Mouse (Mus musculus): ENCODE results near the gene Msn.

DNA sequence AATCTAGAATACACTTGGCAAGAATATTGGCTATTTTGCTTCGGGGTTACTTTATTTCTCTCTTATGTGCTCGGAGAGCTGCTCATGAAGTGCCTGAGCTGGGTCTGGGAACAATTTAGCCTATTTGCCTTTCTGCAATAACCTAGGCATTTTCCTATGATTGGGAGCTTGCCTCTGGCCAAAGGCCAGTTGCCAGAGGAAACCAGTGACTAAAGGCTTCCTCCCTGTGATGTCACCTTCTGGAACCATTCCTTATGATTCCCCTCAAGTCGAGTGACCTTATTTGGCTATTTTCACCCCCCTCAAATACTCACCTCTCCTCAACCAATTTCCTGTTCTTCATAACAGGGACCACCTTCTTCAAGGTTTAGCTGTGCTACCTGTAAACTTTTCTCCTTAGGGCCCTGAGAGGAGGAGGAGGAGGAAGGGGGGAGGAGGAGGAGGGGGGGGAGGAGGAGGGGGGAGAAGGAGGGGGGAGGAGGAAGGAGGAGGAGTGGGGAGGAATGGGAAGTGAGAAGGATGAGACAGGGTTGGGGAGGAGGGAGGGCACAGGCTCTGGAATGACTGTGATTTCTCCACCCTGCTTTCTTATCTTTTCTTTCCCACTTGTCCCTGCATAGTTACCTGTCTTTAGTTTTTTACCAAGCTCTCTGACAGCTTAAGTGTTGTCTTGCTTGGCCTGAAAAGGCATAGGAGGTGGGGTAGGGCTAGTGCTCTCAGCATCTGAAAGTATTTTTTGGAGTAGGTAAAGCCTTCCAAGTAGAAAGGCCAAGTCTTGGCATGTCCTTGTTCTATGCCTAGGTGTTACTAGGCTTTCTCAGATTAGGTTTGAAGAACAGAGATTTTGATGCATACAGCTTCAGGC, 11.8 kb downstream of the Msn start:
- TF ChIP-seq CTCF (IDR thresholded peaks at IDR 0.05; ENCODE audit: insufficient read depth, low read depth, low read length) (no peak), POLR2A (IDR thresholded peaks at IDR 0.05; ENCODE audit: insufficient read depth, low read depth, low read length) (no peak)

All from olfactory bulb, adult 2 months (tissue).